Mouse (Mus musculus) neural tube, embryonic 11.5 days (tissue): ENCODE results near the gene Ets1. TPM values are rescaled to one million over a fixed set of nuclear protein-coding genes. Genes with fewer than 3 reads are reported as not detected.

ENCODE experiments used
- ATAC-seq: fragments of 200-750 bp; cut with Nextera tagmentation; 2 replicates; pipeline ENCODE4 v1.8.0; 2017; ENCODE audit warnings: moderate number of reproducible peaks, mild to moderate bottlenecking, moderate TSS enrichment, moderate library complexity; ENCODE audit not compliant: insufficient read depth, low FRiP score, low TSS enrichment
- DNase-seq: peaks from one replicate; pipeline ENCODE4 v3.0.0-alpha.2; 2015; ENCODE audit warnings: low spot score
- H3K27ac ChIP-seq: fragments of 300-500 bp; sonication (generic); 2 replicates; pipeline ENCODE4 v1.5.1; 2014; ENCODE audit warnings: low read depth, mild to moderate bottlenecking, low read length
- H3K27me3 ChIP-seq: fragments of 300-500 bp; sonication (generic); 2 replicates; pipeline ENCODE4 v1.6.1; 2014; ENCODE audit warnings: mild to moderate bottlenecking, low read length, mixed read lengths; ENCODE audit not compliant: control insufficient read depth, insufficient read depth
- H3K36me3 ChIP-seq: fragments of 300-500 bp; sonication (generic); 2 replicates; pipeline ENCODE4 v1.6.1; 2014; ENCODE audit warnings: mild to moderate bottlenecking, low read length, moderate library complexity, mixed read lengths; ENCODE audit not compliant: control insufficient read depth, insufficient read depth
- H3K4me1 ChIP-seq: fragments of 300-500 bp; sonication (generic); 2 replicates; pipeline ENCODE4 v1.6.1; 2014; ENCODE audit warnings: low read length, mixed read lengths; ENCODE audit not compliant: control insufficient read depth, insufficient read depth
- H3K4me2 ChIP-seq: fragments of 300-500 bp; sonication (generic); 2 replicates; pipeline ENCODE4 v1.6.1; 2014; ENCODE audit warnings: low read depth, mild to moderate bottlenecking, moderate library complexity
- H3K4me3 ChIP-seq: fragments of 300-500 bp; sonication (generic); 2 replicates; pipeline ENCODE4 v1.5.1; 2014; ENCODE audit warnings: low read depth, low read length
- H3K9ac ChIP-seq: fragments of 300-500 bp; sonication (generic); 2 replicates; pipeline ENCODE4 v1.6.1; 2014; ENCODE audit warnings: mild to moderate bottlenecking, low read length
- H3K9me3 ChIP-seq: fragments of 300-500 bp; sonication (generic); 2 replicates; pipeline ENCODE4 v1.6.1; 2016; ENCODE audit warnings: low read length; ENCODE audit not compliant: control insufficient read depth
- WGBS: fragments of 180-500 bp; shearing (Covaris S2); extraction: QIAGEN DNeasy Blood & Tissue Kit; methylation state at CpG from one replicate; pipeline ENCODE4 v1.1.7; 2014; 5-methylcytosine and 5-hydroxymethylcytosine counted together
- polyA plus RNA-seq: library from polyadenylated mRNA; unstranded; fragments of >200 nt; fragmentation: Nextera tagmentation; extraction: Ambion mirVana; gene quantifications from 2 replicates; pipeline ENCODE4 v1.2.1, GENCODE M21; 2014

Ets1 gene
- polyA plus RNA-seq, 1 experiment from 2014 or later: 34.4 TPM

GRCm38 (mm10) chr9:32677646-32678045 lies 41.6 kb downstream of the Ets1 start:
- no peak for ATAC-seq
- no peak overlapping the region for H3K27ac ChIP-seq
- WGBS: 82% methylated on average over 6 of the region's 6 CpGs

GRCm38 (mm10) chr9:32678120-32678757 lies 42.2 kb downstream of the Ets1 start:
- ATAC-seq (no peak), DNase-seq (no peak)
- 52% methylated on average over 4 of the region's 4 CpGs for WGBS

More at GRCm38 (mm10) chr9:32677646-32678045, 41.6 kb downstream of the Ets1 start:
- Histone ChIP-seq H3K36me3 (no peaks in the 10 kb centered on the region), H3K4me1 (peaks cover 18% of the 10 kb centered on the region), H3K9me3 (no peaks in the 10 kb centered on the region), H3K4me2 (no peak overlapping the region), H3K27me3 (peaks cover 47% of the 10 kb centered on the region), H3K9ac (no peak overlapping the region), H3K4me3 (no peak overlapping the region)
- no peak for DNase-seq

GRCm38 (mm10) chr9:32679531-32679930 lies 43.5 kb downstream of the Ets1 start:
- ATAC-seq (no peak), DNase-seq (no peak)
- WGBS: 89% methylated on average over 6 of the region's 6 CpGs
- Histone ChIP-seq H3K9ac (no peak overlapping the region), H3K4me2 (no peak overlapping the region), H3K36me3 (no peaks in the 10 kb centered on the region), H3K4me3 (no peak overlapping the region), H3K27me3 (peaks cover 49% of the 10 kb centered on the region), H3K9me3 (no peaks in the 10 kb centered on the region), H3K4me1 (peaks cover 13% of the 10 kb centered on the region), H3K27ac (no peak overlapping the region)

More at GRCm38 (mm10) chr9:32678120-32678757, 42.2 kb downstream of the Ets1 start:
- H3K27me3 ChIP-seq: peaks cover 46% of the 10 kb centered on the region
- H3K4me1 ChIP-seq: peaks cover 13% of the 10 kb centered on the region
- H3K36me3 ChIP-seq: no peaks in the 10 kb centered on the region
- H3K9ac ChIP-seq: no peak overlapping the region
- H3K4me3 ChIP-seq: no peak overlapping the region
- no peak overlapping the region for H3K4me2 ChIP-seq
- no peaks in the 10 kb centered on the region for H3K9me3 ChIP-seq
- H3K27ac ChIP-seq: no peak overlapping the region

GRCm38 (mm10) chr9:32680201-32680600 lies 44.2 kb downstream of the Ets1 start:
- 88% methylated on average over 2 of the region's 2 CpGs for WGBS
- ATAC-seq: no peak
- no peak for DNase-seq

GRCm38 (mm10) chr9:32685793-32686558 lies 50.0 kb downstream of the Ets1 start:
- Histone ChIP-seq H3K4me1 (no peaks in the 10 kb centered on the region), H3K36me3 (no peaks in the 10 kb centered on the region), H3K9ac (no peak overlapping the region), H3K4me2 (no peak overlapping the region), H3K9me3 (no peaks in the 10 kb centered on the region), H3K4me3 (no peak overlapping the region), H3K27ac (no peak overlapping the region), H3K27me3 (peaks cover 65% of the 10 kb centered on the region)
- 12% methylated on average over 8 of the region's 8 CpGs for WGBS
- ATAC-seq: peak; percentile 90
- DNase-seq: peak; percentile 73

More at GRCm38 (mm10) chr9:32680201-32680600, 44.2 kb downstream of the Ets1 start:
- Histone ChIP-seq H3K27ac (no peak overlapping the region), H3K27me3 (peaks cover 45% of the 10 kb centered on the region), H3K4me3 (no peak overlapping the region), H3K9me3 (no peaks in the 10 kb centered on the region), H3K36me3 (no peaks in the 10 kb centered on the region), H3K4me2 (no peak overlapping the region), H3K4me1 (peaks cover 13% of the 10 kb centered on the region), H3K9ac (no peak overlapping the region)

GRCm38 (mm10) chr9:32688351-32688750 lies 52.3 kb downstream of the Ets1 start:
- Histone ChIP-seq H3K9me3 (no peaks in the 10 kb centered on the region), H3K9ac (no peak overlapping the region), H3K4me2 (no peak overlapping the region), H3K27me3 (peaks cover 62% of the 10 kb centered on the region), H3K4me1 (no peaks in the 10 kb centered on the region), H3K4me3 (no peak overlapping the region), H3K36me3 (no peaks in the 10 kb centered on the region), H3K27ac (no peak overlapping the region)
- ATAC-seq: no peak
- no peak for DNase-seq
- 65% methylated on average over 2 of the region's 2 CpGs for WGBS

GRCm38 (mm10) chr9:32691151-32691925 lies 55.3 kb downstream of the Ets1 start:
- 83% methylated on average over 12 of the region's 12 CpGs for WGBS
- Histone ChIP-seq H3K9ac (no peak overlapping the region), H3K9me3 (no peaks in the 10 kb centered on the region), H3K27me3 (peaks cover 56% of the 10 kb centered on the region), H3K36me3 (no peaks in the 10 kb centered on the region), H3K4me3 (no peak overlapping the region), H3K4me2 (no peak overlapping the region), H3K4me1 (no peaks in the 10 kb centered on the region), H3K27ac (no peak overlapping the region)
- DNase-seq (no peak), ATAC-seq (no peak)

GRCm38 (mm10) chr9:32692944-32693343 lies 56.9 kb downstream of the Ets1 start:
- WGBS: 89% methylated on average over 2 of the region's 2 CpGs
- Histone ChIP-seq H3K36me3 (no peaks in the 10 kb centered on the region), H3K4me1 (no peaks in the 10 kb centered on the region), H3K27ac (no peak overlapping the region), H3K9me3 (no peaks in the 10 kb centered on the region), H3K27me3 (peaks cover 55% of the 10 kb centered on the region), H3K4me2 (no peak overlapping the region), H3K9ac (no peak overlapping the region), H3K4me3 (no peak overlapping the region)
- DNase-seq (no peak), ATAC-seq (no peak)
